Mouse (Mus musculus) gastrocnemius, postnatal 14 days (tissue): Measurements from ENCODE around the gene Spock1. TPM values are rescaled to one million over a fixed set of nuclear protein-coding genes. Genes with fewer than 3 reads are reported as not detected.

Experiments
- DNase-seq: peaks from one replicate; pipeline ENCODE4 v3.0.0; 2021; ENCODE audit warnings: mixed read lengths
- intact Hi-C: fragments of 180-260 bp; cut with DNase I; formaldehyde crosslinking; loops from one replicate; pipeline ENCODE4 v1.15.1; 2025; ENCODE audit warnings: low total_unique reads
- total RNA-seq, 2 experiments: library from RNA; stranded (reverse); gene quantifications; 2 replicates each; pipeline ENCODE4 v1.2.3; 2021

Gene Spock1
- total RNA-seq, 2 experiments from 2014 or later: 0.78 to 1.4 TPM

DNA sequence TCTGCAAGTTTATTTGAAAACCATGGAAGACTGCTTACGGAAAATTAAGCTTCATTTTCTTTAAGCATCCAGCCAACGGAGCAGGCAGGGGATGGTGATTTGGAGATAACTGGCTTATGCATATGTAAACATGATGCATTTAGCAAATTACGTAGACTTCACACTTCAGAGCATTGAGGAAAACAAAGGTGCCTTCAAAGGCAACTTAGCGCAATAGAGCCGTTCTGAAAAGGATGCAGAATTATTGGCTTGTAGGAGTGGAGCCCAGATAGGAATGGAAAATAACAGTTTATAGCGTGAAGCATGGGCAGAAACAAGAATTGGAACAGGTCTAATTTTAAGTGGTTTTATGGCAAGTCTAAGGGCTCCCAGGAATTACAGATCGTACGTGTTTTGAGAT, 448.2 kb downstream of the Spock1 start:
- DNase-seq: no peak
- intact Hi-C loops: no loop called here

DNA sequence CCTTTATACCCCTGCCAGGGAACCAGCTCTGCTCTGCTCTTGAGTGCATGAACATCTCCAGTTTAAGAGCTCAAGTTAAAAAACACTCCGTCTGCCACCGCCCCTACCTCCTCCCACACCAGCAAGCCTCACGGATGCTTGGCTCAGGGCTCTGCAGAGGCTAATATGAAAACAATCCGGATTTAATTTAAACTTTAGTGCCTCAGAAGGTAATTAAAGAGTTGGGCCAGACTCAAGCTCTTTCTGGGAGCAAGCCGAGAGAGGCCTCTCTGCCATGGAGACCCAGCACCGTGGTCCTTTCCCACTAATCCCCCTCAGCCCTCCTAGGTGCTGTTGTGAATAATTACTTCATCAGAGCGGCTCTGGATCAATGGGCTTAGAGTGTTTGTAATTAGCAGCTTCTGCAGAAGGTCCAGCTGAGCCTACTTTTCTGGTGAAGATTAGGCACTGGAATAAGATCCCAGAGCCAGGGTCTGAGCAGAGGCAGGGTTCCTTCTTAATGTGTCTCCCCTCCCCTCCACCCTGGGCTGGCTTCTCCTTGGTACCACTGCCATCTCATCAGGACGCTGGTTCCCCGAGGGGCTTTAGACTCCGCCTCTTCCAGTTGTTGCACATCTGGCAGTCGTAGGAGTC, 457.8 kb downstream of the Spock1 start:
- intact Hi-C loops: no loop called here

DNA sequence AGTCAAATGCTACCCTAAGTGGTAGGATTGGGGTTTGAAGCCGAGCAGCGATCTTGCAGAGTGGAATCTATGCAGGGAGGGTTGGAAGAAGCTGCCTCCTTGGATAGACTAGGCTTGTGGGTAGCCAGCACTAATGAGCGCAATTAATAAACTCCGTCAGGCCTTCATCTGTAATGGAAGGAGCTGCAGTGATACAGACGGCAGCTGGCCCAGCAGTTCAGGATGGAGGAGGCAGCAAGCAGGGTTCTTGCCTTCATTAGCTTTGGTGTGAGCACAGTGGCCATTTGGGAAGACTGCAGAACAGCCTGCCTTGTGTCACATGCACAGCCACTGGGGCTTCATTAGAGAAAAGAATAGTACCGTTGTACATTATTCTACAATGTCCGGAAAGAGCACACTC, 459.2 kb downstream of the Spock1 start:
- intact Hi-C loops: no loop called here
- no peak for DNase-seq

More for the DNA sequence above, 457.8 kb downstream of the Spock1 start:
- DNase-seq: no peak

DNA sequence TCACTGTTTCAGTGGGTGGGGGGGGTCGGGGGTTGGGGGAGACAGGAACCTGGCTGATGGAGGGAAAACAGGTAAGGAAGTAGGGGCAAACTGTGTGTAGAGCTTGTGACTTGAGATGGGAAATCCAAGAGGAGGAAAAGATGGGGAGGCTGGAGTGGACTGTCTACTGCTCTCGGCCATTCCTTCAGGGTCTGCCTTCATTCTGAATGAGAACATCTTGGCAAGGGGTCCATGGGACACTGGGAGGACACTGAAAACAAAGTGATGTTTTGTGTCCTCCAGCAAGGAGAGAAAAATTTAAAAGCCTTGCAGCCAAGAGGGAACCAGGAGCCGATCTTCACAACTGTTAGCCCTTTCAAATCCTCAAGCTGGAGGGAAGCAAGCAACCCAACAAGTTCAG, 463.2 kb downstream of the Spock1 start:
- intact Hi-C loops: no loop called here
- DNase-seq: no peak

DNA sequence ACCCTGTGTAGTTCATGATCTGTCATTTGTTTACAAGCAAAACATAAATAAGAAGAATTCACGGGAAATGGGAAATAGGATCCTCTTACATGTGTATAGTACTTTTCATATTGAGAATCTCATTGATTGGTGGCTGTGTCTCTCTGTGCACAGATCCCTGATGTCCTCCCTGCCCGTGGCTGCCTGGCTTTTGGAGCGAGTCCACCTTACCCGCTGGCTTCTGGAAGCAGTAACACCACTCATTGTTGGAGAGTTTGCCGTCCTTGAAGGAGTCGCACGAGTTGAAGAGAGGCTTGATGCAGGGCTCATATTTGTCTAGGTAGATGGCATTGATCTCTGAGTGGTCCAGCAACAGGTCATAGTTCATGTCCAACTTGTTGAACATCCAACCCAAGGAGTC, 468.0 kb downstream of the Spock1 start:
- intact Hi-C loops: no loop called here
- no peak for DNase-seq

DNA sequence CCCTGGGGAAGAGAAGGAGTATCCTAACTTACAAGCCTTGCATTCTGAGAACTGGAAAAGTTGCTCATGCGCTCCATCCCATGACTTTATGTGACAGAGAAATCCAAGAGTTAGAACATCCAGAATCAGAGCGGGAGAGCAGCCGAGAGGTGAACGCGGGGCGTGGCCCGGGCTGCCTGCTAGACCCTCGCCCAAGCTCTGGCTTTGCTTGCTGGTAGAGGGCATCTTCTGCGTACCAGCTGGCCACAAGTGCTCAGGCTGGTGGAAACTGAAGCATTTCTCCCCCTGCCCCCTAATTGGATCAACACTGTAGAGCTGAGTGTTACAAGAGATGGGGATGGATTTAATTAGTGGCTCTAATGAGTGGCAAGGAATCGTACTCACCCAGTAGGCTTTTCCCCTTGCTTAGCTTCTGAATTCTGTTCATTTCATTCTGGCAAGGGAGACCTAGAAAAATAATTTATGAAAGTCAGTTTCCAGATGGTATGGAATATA, 472.4 kb downstream of the Spock1 start:
- no peak for DNase-seq
- intact Hi-C loops: no loop called here

DNA sequence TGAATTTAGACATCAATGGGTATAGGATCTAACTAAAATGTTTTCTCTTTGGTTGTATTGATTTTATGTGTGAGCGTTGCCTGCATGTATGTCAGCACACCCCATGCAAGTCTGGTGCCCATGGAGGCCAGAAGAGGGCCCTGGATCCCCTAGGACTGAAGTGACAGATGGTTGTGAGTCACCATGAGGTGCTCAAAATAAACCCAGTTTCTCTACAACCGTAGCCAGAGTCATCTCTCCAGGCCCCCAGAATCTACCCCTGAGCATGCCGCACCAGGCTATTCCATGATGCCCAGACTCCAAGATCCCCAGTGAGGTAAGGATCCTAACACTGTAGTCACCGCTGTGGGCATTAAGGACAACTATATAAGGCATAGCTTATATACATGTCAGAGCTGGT, 474.3 kb downstream of the Spock1 start:
- intact Hi-C loops: no loop called here
- no peak for DNase-seq

DNA sequence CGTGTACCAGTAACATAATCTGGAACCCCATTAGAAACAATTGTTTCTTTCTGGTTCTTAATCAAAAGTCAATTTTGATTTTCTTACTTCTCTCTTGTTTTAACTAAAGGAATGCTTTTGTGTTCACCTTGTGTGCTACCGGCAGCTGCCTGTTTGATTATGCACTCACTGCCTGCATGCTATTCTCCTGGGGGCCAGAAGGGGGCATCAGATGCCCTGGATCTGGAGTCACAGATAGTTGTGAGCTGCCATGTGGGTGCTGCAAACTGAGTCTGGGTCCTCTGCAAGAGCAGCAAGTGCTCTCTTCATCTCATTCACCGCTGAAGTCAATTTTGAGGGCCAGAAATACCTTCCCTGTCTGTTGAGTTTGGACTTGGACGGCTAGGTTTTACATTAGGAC, 476.3 kb downstream of the Spock1 start:
- no peak for DNase-seq
- intact Hi-C loops: no loop called here

DNA sequence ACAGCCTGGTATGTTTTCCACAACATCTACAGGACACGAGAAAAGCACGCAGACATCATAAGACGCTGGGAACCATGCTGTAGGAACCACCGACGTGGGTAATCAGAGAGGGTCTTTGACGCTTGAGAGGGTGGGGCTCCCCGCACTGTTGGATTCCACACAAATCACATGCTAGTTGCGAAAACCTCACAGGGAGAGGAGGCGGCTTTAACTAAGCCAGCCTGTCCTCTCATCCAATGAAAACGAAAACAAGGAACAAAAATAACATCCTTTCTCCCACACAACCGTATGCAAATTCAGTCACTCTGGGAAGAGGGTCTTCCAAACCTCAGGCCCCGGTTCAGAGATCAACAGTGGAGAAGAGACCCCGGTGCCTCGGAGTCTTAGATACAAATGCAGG, 479.3 kb downstream of the Spock1 start:
- no peak for DNase-seq
- intact Hi-C loops: no loop called here

DNA sequence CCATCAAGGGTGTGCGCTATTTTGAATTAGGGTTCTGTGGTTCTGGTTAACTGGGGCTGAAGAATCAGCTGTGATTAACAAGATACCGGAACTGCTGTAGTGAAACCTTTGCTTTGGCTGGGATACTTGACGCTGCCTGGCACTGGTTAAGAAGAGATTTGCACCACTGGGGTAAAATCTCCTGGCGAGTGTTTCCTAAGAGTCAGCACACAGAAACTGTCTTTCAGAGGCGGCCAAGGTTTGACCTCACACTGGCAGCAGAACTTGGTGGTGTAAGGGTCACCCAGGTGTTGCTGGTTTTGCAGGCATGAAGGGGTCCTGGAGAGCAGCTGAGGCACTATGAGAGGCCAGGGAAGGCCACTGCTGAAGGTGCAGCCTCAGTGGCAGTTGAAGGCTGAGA, 489.4 kb downstream of the Spock1 start:
- intact Hi-C loops: no loop called here
- no peak for DNase-seq

DNA sequence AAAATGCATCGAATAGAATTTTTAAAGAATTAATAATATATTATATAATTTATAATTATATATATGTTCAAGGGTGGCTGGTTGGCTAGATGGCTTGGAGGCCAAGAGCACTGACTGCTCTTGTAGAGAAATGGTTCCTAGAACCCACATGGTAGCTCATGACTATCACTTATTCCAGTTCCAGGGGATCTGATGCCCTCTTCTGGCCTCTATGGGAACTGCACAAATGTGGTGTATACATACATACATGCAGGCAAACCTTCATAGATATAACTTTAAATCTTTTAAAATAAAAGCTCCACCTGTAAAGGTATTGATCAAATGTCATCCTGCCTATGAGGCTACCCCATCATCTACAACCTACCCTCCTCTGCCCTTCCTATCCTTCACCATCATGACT, 493.4 kb downstream of the Spock1 start:
- DNase-seq: no peak
- intact Hi-C loops: no loop called here

DNA sequence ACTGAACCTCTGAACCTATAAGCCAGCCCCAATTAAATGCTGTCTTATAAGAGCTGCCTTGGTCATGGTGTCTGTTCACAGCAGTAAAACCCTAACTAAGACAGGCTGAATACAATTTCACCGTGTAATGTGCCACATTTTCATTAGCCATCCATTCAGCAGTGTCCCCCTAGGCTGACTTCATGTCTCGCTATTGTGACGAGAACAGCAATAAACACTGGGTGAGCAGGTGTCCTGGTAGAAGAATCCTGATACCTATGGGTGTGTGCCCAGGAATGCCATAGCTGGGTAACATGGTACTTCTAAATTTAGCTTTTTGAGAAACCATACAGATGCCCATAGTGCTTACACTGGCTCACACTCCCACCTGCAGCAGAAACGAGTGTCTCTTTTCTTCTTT, 500.5 kb downstream of the Spock1 start:
- no peak for DNase-seq
- intact Hi-C loops: no loop called here

DNA sequence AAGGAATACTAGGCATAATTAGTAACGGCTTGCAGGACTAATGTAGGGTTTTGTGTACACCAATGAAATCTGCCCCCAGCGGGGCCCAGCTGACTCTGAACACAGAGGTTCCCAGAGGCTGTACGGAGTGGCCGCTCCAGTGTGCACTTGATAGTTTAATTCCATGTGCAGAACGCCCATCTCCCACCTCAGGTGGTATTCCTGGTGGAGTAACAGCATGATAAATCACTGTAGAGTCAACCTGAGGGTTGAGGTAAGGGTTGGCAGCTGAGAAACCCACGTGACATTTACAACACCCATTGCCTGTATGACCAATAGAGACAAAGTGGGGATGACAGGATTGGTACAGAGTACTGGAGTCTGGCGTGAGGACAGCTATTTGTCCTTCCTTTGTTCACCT, 505.7 kb downstream of the Spock1 start:
- DNase-seq: no peak
- intact Hi-C loops: no loop called here

DNA sequence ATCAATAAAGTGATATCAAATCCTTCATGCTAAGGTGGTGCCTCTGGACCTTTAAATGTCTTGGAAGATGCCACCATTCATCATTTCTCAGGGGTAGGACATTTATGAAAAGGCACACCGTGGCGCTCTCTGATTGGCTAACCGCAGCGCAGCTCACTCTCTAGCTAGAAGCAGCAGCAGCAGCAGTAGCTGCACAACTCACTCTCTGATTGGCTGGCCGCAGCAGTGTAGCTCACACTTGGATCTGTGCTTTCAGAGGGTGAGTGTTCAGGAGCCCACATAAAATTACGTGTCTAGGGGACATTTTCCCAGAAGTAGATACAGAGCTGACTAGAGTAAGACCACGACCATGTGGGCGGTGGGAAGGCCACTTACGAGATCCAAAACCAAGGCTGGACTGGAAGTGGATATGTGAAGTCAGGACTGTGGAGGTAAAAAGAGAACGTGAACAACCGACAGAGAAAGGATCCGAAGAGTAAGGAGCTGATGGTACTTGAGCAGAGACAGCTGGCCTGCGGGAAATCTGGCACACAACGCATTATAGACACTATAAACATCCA, 535.9 kb downstream of the Spock1 start:
- intact Hi-C loops: no loop called here
- DNase-seq: no peak

Other genes with a start within 250 kb of the Spock1 start
- gene Klhl3, start 205.3 kb upstream of the Spock1 start, total RNA-seq: 1 to 10 TPM; 1.0 to 1.2 TPM
- 10 to 100 TPM; 57.3 to 65.1 TPM for gene Hnrnpa0, start 220.2 kb upstream of the Spock1 start, total RNA-seq
- gene Idnk, start 249.3 kb upstream of the Spock1 start, total RNA-seq: 10 to 100 TPM in 1 of 2 experiments, 1 to 10 TPM in 1; 9.0 to 10.2 TPM